Mouse (Mus musculus): ENCODE results near the gene Bbox1.

GRCm38 (mm10) chr2:110215685-110216058, 98.7 kb downstream of the Bbox1 start:
- TF ChIP-seq EP300 (IDR thresholded peaks at IDR 0.05; ENCODE audit: low read depth) (no peak), CTCF (IDR thresholded peaks at IDR 0.05; ENCODE audit: low read depth) (no peak)
